Mouse (Mus musculus): ENCODE results near the gene Ctnnbl1. TPM values are rescaled to one million over a fixed set of nuclear protein-coding genes. Genes with fewer than 3 reads are reported as not detected.

Gene Ctnnbl1
- total RNA-seq, 4 experiments from 2014 or later, result 24.6 to 28.4 (median 27.7) TPM

GRCm38 (mm10) chr2:157750481-157750880 lies 13.3 kb downstream of the Ctnnbl1 start:
- DNase-seq (ENCODE audit: low spot score in 2 of 2), result peak in 1 of 2 experiments; percentile 41

- no peak for DNase-seq (ENCODE audit: low spot score in 2 of 2)
Measured at GRCm38 (mm10) chr2:157750926-157751588, 13.9 kb downstream of the Ctnnbl1 start.

- peak in 1 of 2 experiments; percentile 71 for DNase-seq (ENCODE audit: low spot score in 2 of 2)
Measured at GRCm38 (mm10) chr2:157751589-157752373, 14.6 kb downstream of the Ctnnbl1 start.

GRCm38 (mm10) chr2:157752374-157752743 lies 15.2 kb downstream of the Ctnnbl1 start:
- no peak for DNase-seq (ENCODE audit: low spot score in 2 of 2)

GRCm38 (mm10) chr2:157755771-157756170 lies 18.6 kb downstream of the Ctnnbl1 start:
- DNase-seq (ENCODE audit: low spot score in 2 of 2), result no peak

- no peak for DNase-seq (ENCODE audit: low spot score in 2 of 2)
Measured at GRCm38 (mm10) chr2:157756193-157756592, 19.0 kb downstream of the Ctnnbl1 start.

- no peak for DNase-seq (ENCODE audit: low spot score in 2 of 2)
Measured at GRCm38 (mm10) chr2:157758395-157758794, 21.2 kb downstream of the Ctnnbl1 start.

- no peak for DNase-seq (ENCODE audit: low spot score in 2 of 2)
Measured at GRCm38 (mm10) chr2:157759717-157760116, 22.5 kb downstream of the Ctnnbl1 start.

GRCm38 (mm10) chr2:157762903-157763302 lies 25.7 kb downstream of the Ctnnbl1 start:
- DNase-seq (ENCODE audit: low spot score in 2 of 2), result no peak

GRCm38 (mm10) chr2:157766591-157766990 lies 29.4 kb downstream of the Ctnnbl1 start:
- no peak for DNase-seq (ENCODE audit: low spot score in 2 of 2)

GRCm38 (mm10) chr2:157768682-157769429 lies 31.7 kb downstream of the Ctnnbl1 start:
- no peak for DNase-seq (ENCODE audit: low spot score in 2 of 2)

GRCm38 (mm10) chr2:157770761-157771160 lies 33.6 kb downstream of the Ctnnbl1 start:
- no peak for DNase-seq (ENCODE audit: low spot score in 2 of 2)

GRCm38 (mm10) chr2:157773661-157774060 lies 36.5 kb downstream of the Ctnnbl1 start:
- DNase-seq (ENCODE audit: low spot score in 2 of 2), result no peak

- no peak for DNase-seq (ENCODE audit: low spot score in 2 of 2)
Measured at GRCm38 (mm10) chr2:157775957-157776356, 38.8 kb downstream of the Ctnnbl1 start.

GRCm38 (mm10) chr2:157780956-157781355 lies 43.8 kb downstream of the Ctnnbl1 start:
- no peak for DNase-seq (ENCODE audit: low spot score in 2 of 2)

- DNase-seq (ENCODE audit: low spot score in 2 of 2), result no peak
Measured at GRCm38 (mm10) chr2:157783152-157783551, 46.0 kb downstream of the Ctnnbl1 start.

- DNase-seq (ENCODE audit: low spot score in 2 of 2), result no peak
Measured at GRCm38 (mm10) chr2:157784238-157784637, 47.0 kb downstream of the Ctnnbl1 start.

GRCm38 (mm10) chr2:157784647-157785046 lies 47.4 kb downstream of the Ctnnbl1 start:
- no peak for DNase-seq (ENCODE audit: low spot score in 2 of 2)

GRCm38 (mm10) chr2:157789226-157789625 lies 52.0 kb downstream of the Ctnnbl1 start:
- DNase-seq (ENCODE audit: low spot score in 2 of 2), result no peak

GRCm38 (mm10) chr2:157790836-157791495 lies 53.8 kb downstream of the Ctnnbl1 start:
- DNase-seq (ENCODE audit: low spot score in 2 of 2), result no peak

- no peak for DNase-seq (ENCODE audit: low spot score in 2 of 2)
Measured at GRCm38 (mm10) chr2:157791528-157792162, 54.4 kb downstream of the Ctnnbl1 start.

Data from left cerebral cortex, adult 8-10 months (tissue).